Mouse (Mus musculus): ENCODE measurements around the gene Ctcf. TPM values are rescaled to one million over a fixed set of nuclear protein-coding genes. Genes with fewer than 3 reads are reported as not detected.
A peak's percentile ranks its signal among the peaks of the same experiment; 100 is the strongest.

Gene Ctcf
- polyA plus RNA-seq (2014; fragmentation: Nextera tagmentation; extraction: Ambion mirVana), result 116 and 118 TPM in 2 replicates

DNA sequence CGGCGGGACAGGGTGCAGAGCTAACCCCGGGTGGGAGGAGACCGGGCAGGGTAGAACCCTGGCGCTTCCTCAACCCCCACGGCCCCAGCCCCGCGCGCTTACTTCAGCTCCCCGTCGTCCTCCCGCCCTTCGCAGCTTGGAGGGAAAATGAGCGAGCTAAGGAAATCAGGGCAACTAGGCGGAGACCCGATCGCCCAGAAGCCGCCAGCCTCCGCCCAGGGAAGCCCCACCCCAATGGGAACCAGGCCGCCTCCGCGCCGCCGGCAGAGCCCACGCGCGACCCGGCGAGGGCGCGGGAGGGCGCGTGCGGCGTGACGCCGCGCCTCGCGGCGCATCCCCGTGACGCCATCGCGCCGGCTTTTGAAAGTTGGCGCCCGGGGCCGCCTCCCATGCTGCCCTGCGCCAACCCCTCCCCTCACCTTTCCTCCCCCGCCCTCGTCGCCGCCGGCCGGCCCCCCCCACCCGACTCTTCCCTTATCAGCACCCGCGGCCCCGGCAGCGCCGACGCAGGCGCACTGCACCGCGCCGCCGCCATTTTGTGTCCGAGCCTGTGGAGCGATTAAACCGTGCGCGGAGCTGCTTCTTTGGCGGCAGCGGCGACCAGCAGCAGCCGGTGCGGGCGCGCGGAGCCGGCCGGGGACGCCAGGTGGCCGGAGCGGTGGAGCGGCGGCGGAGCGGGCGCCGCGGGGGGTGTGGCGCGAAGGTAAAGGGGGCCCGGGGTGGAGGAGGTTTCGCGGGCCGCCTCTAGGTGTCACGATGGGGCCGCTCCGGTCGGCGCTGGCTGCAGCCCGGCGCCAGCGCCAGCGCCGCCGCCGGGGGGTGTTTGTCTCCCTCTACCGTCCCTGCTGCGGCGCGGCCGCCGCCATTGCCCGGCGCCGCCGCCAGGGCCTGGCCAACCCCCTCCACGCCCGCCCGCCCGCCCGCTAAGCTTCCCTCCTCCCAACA is at the start of gene Ctcf:
Ctcf (plus strand) TSS at position 551 of the 945 bp plus-strand sequence.
- WGBS, result under 1% methylated on average over 98 of the region's 126 CpGs
- peak within 1 kb of the TSS; percentile 100 for H3K9ac ChIP-seq (replicated peaks; ENCODE audit: low read length)
- H3K4me1 ChIP-seq (ENCODE audit: control insufficient read depth, insufficient read depth, low read length), result peaks cover 3% of the 10 kb centered on the region; the same call in 1 of the 2 replicates
- peak within 1 kb of the TSS; percentile 78 for H3K4me2 ChIP-seq (ENCODE audit: low read depth, low read length)
- no peaks in the 10 kb centered on the region for H3K9me3 ChIP-seq (replicated peaks; ENCODE audit: control insufficient read depth, low read length)
- DNase-seq (ENCODE audit: low spot score) (peak; percentile 93), ATAC-seq (replicated peaks; ENCODE audit: insufficient number of reproducible peaks, low FRiP score, low TSS enrichment, low read depth) (peak; percentile 89)
- H3K27me3 ChIP-seq (ENCODE audit: control insufficient read depth, insufficient read depth, low read length), result no peaks in the 10 kb centered on the region
- peak within 1 kb of the TSS; percentile 100 for H3K27ac ChIP-seq (replicated peaks; ENCODE audit: low read depth, low read length)
- H3K36me3 ChIP-seq (replicated peaks; ENCODE audit: control insufficient read depth, insufficient read depth, low read depth, low read length), result no peaks in the 10 kb centered on the region
- H3K4me3 ChIP-seq (ENCODE audit: low read depth, low read length), result peak within 1 kb of the TSS; percentile 90

- H3K9ac ChIP-seq (replicated peaks; ENCODE audit: low read length), result no peak overlapping the region
- H3K4me1 ChIP-seq (ENCODE audit: control insufficient read depth, insufficient read depth, low read length), result no peaks in the 10 kb centered on the region
- H3K4me3 ChIP-seq (ENCODE audit: low read depth, low read length), result no peak overlapping the region
- WGBS, result 72% methylated on average over 2 of the region's 2 CpGs
- no peaks in the 10 kb centered on the region for H3K27me3 ChIP-seq (ENCODE audit: control insufficient read depth, insufficient read depth, low read length)
- no peaks in the 10 kb centered on the region for H3K9me3 ChIP-seq (replicated peaks; ENCODE audit: control insufficient read depth, low read length)
- ATAC-seq (replicated peaks; ENCODE audit: insufficient number of reproducible peaks, low FRiP score, low TSS enrichment, low read depth), result no peak
- H3K27ac ChIP-seq (replicated peaks; ENCODE audit: low read depth, low read length), result no peak overlapping the region
- no peak for DNase-seq (ENCODE audit: low spot score)
- no peak overlapping the region for H3K4me2 ChIP-seq (ENCODE audit: low read depth, low read length)
- no peaks in the 10 kb centered on the region for H3K36me3 ChIP-seq (replicated peaks; ENCODE audit: control insufficient read depth, insufficient read depth, low read depth, low read length)
These were observed 43.9 kb upstream of the Ctcf start for GRCm38 (mm10) chr8:105592431-105592830.

DNA sequence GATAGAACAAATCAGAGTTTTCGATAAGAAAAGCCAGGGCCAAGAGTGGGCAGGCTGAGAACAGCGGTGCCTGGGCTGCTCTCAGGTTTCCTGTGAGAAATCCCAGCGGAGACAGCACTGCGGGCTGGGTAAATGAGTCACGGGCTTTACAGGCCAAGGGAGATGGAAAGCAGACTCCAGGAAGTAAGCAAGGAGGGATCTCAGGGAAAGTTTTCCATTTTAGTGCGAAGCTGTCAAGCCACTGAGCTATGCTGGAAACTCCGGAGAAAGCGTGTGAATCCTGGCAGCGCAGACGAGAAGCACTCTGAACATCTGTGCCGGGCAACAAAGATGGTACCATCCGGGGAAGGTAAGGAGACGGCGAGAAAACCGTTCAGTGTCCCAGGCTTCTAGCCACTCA is 42.5 kb upstream of the Ctcf start:
- WGBS, result 19% methylated on average over 15 of the region's 15 CpGs
- ATAC-seq (replicated peaks; ENCODE audit: insufficient number of reproducible peaks, low FRiP score, low TSS enrichment, low read depth) (0 out of 2 replicates have a peak, but pooled peaks have one; percentile 63), DNase-seq (ENCODE audit: low spot score) (peak; percentile 82)
- Histone ChIP-seq H3K9me3 (replicated peaks; ENCODE audit: control insufficient read depth, low read length) (no peaks in the 10 kb centered on the region), H3K27ac (replicated peaks; ENCODE audit: low read depth, low read length) (no peak overlapping the region; the same call in 1 of the 2 replicates), H3K27me3 (ENCODE audit: control insufficient read depth, insufficient read depth, low read length) (no peaks in the 10 kb centered on the region), H3K4me2 (ENCODE audit: low read depth, low read length) (peak overlapping the region; percentile 37), H3K4me1 (ENCODE audit: control insufficient read depth, insufficient read depth, low read length) (no peaks in the 10 kb centered on the region), H3K4me3 (ENCODE audit: low read depth, low read length) (no peak overlapping the region), H3K36me3 (replicated peaks; ENCODE audit: control insufficient read depth, insufficient read depth, low read depth, low read length) (no peaks in the 10 kb centered on the region), H3K9ac (replicated peaks; ENCODE audit: low read length) (peak overlapping the region; percentile 43)

GRCm38 (mm10) chr8:105594451-105595242 is 41.7 kb upstream of the Ctcf start:
- Histone ChIP-seq H3K9me3 (replicated peaks; ENCODE audit: control insufficient read depth, low read length) (no peaks in the 10 kb centered on the region), H3K4me2 (ENCODE audit: low read depth, low read length) (no peak overlapping the region; the same call in 1 of the 2 replicates)

DNA sequence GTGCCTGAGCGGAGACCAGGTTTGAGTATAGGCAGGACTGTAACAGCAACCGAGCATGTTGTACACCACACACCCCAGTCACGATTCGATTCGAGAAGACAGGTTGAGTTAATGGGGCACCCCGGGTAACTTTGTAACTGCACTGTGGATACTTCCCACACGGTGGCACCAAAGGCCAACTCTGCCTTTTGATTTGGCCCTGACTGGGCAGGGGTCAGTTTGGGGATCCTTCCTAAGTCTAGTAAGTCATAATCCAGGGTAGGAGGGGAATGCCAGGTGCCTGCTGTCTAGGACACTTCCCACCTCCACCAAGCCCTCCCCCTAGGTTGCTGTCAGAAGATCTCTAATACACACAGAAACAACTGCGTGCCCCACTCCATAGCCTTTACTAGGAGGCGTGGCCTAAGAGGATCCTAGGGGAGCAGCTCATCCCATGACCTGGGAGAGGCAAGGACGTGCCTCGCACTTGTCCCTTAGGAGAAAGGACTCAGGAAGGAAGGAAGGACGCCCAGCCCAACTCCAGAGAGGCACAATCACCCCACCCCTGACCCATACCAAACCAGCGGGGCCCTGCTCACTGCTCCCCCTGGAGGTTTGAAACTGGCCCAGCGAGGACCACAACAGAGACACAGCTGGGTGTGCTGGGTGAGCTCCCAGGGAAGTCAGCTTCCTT is 39.9 kb upstream of the Ctcf start:
- no peaks in the 10 kb centered on the region for H3K36me3 ChIP-seq (replicated peaks; ENCODE audit: control insufficient read depth, insufficient read depth, low read depth, low read length)
- peak; percentile 36; the same call in 1 of the 2 replicates for ATAC-seq (replicated peaks; ENCODE audit: insufficient number of reproducible peaks, low FRiP score, low TSS enrichment, low read depth)
- H3K9me3 ChIP-seq (replicated peaks; ENCODE audit: control insufficient read depth, low read length), result no peaks in the 10 kb centered on the region
- DNase-seq (ENCODE audit: low spot score), result peak; percentile 60
- WGBS, result 6% methylated on average over 14 of the region's 14 CpGs
- no peak overlapping the region for H3K4me3 ChIP-seq (ENCODE audit: low read depth, low read length)
- H3K4me1 ChIP-seq (ENCODE audit: control insufficient read depth, insufficient read depth, low read length), result no peaks in the 10 kb centered on the region
- no peak overlapping the region for H3K27ac ChIP-seq (replicated peaks; ENCODE audit: low read depth, low read length)
- H3K9ac ChIP-seq (replicated peaks; ENCODE audit: low read length), result no peak overlapping the region
- peak overlapping the region; percentile 16; the same call in 1 of the 2 replicates for H3K4me2 ChIP-seq (ENCODE audit: low read depth, low read length)
- H3K27me3 ChIP-seq (ENCODE audit: control insufficient read depth, insufficient read depth, low read length), result no peaks in the 10 kb centered on the region

More at GRCm38 (mm10) chr8:105594451-105595242, 41.7 kb upstream of the Ctcf start:
- Histone ChIP-seq H3K27me3 (ENCODE audit: control insufficient read depth, insufficient read depth, low read length) (no peaks in the 10 kb centered on the region), H3K4me1 (ENCODE audit: control insufficient read depth, insufficient read depth, low read length) (no peaks in the 10 kb centered on the region), H3K36me3 (replicated peaks; ENCODE audit: control insufficient read depth, insufficient read depth, low read depth, low read length) (no peaks in the 10 kb centered on the region), H3K4me3 (ENCODE audit: low read depth, low read length) (no peak overlapping the region), H3K9ac (replicated peaks; ENCODE audit: low read length) (peak overlapping the region; percentile 43; the same call in 1 of the 2 replicates), H3K27ac (replicated peaks; ENCODE audit: low read depth, low read length) (no peak overlapping the region; the same call in 1 of the 2 replicates)
- ATAC-seq (replicated peaks; ENCODE audit: insufficient number of reproducible peaks, low FRiP score, low TSS enrichment, low read depth) (no peak), DNase-seq (ENCODE audit: low spot score) (no peak)
- WGBS, result 78% methylated on average over 18 of the region's 18 CpGs

DNA sequence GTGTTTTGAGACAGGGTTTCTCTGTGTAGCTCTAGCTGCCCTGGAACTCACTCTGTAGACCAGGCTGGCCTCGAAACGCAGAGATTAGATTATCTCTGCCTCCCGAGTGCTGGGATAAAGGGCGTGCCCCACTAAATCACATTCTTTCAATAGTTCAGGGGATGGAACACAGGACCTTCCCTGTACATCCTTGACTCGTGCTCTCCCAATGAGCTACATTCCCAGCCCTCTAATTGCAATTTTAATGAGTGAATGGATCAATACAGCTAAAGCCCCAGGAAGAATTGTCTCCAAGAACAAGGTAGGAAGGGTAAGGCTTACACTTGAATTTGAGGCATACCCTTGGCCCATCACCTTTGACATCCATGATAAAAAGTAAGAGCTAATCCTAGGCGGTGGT is 37.6 kb upstream of the Ctcf start:
- Histone ChIP-seq H3K36me3 (replicated peaks; ENCODE audit: control insufficient read depth, insufficient read depth, low read depth, low read length) (no peaks in the 10 kb centered on the region), H3K4me2 (ENCODE audit: low read depth, low read length) (no peak overlapping the region), H3K27me3 (ENCODE audit: control insufficient read depth, insufficient read depth, low read length) (no peaks in the 10 kb centered on the region), H3K4me1 (ENCODE audit: control insufficient read depth, insufficient read depth, low read length) (no peaks in the 10 kb centered on the region), H3K4me3 (ENCODE audit: low read depth, low read length) (no peak overlapping the region), H3K9me3 (replicated peaks; ENCODE audit: control insufficient read depth, low read length) (no peaks in the 10 kb centered on the region), H3K9ac (replicated peaks; ENCODE audit: low read length) (no peak overlapping the region), H3K27ac (replicated peaks; ENCODE audit: low read depth, low read length) (no peak overlapping the region)
- WGBS, result 81% methylated on average over 6 of the region's 6 CpGs
- ATAC-seq (replicated peaks; ENCODE audit: insufficient number of reproducible peaks, low FRiP score, low TSS enrichment, low read depth), result no peak
- DNase-seq (ENCODE audit: low spot score), result no peak

- no peaks in the 10 kb centered on the region for H3K9me3 ChIP-seq (replicated peaks; ENCODE audit: control insufficient read depth, low read length)
- no peak overlapping the region for H3K4me2 ChIP-seq (ENCODE audit: low read depth, low read length)
- no peaks in the 10 kb centered on the region for H3K36me3 ChIP-seq (replicated peaks; ENCODE audit: control insufficient read depth, insufficient read depth, low read depth, low read length)
- H3K4me1 ChIP-seq (ENCODE audit: control insufficient read depth, insufficient read depth, low read length), result 0 out of 2 replicates have a peak, but pooled peaks cover 3% of the 10 kb centered on the region
- WGBS, result 79% methylated on average over 5 of the region's 5 CpGs
- no peak overlapping the region for H3K9ac ChIP-seq (replicated peaks; ENCODE audit: low read length)
- no peak overlapping the region for H3K4me3 ChIP-seq (ENCODE audit: low read depth, low read length)
- no peaks in the 10 kb centered on the region for H3K27me3 ChIP-seq (ENCODE audit: control insufficient read depth, insufficient read depth, low read length)
- H3K27ac ChIP-seq (replicated peaks; ENCODE audit: low read depth, low read length), result no peak overlapping the region
- DNase-seq (ENCODE audit: low spot score) (no peak), ATAC-seq (replicated peaks; ENCODE audit: insufficient number of reproducible peaks, low FRiP score, low TSS enrichment, low read depth) (no peak)
These were observed 35.1 kb upstream of the Ctcf start for GRCm38 (mm10) chr8:105601301-105601700.
